Mouse (Mus musculus): ENCODE results near the gene Olfr1250. TPM values are rescaled to one million over a fixed set of nuclear protein-coding genes. Genes with fewer than 3 reads are reported as not detected.
"Not testable (repeated sequence)": the region's sequence is repeated elsewhere in the genome, so short reads cannot be mapped to it uniquely, and the experiment has no call there.

Olfr1250 gene
- polyA plus RNA-seq (2015; fragmentation: Nextera tagmentation; extraction: Ambion mirVana) = not detected in 2 replicates

DNA sequence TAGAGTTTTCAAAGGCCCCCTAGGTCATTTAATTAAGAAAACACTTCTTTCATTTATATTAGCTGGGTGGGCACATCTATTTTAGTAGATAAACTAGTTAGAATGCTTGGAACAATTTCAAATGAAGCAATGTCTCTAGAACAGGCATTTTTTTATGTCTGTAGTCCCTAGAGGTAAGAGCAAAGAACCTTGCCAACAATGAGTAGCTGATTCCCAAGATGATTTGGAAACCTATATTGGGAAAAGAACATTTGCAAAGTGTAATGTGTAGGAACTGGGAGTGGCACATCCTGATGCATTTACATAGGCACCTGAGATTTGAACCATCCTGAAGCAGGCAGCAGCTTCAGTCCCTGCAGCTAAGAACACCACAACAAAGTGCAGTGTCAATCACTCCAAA lies at the start of gene Olfr1250:
Gene Olfr1250 (minus strand): TSS at position 101 of the 400 bp plus-strand sequence.
- no peak within 1 kb of the TSS for H3K9ac ChIP-seq
- H3K9me3 ChIP-seq = no peaks in the 10 kb centered on the region
- no peak within 1 kb of the TSS for H3K4me2 ChIP-seq
- no peaks in the 10 kb centered on the region for H3K27me3 ChIP-seq
- no peak for ATAC-seq (ENCODE audit: low read depth)
- H3K36me3 ChIP-seq = no peaks in the 10 kb centered on the region
- no peak within 1 kb of the TSS for H3K4me3 ChIP-seq
- no peaks in the 10 kb centered on the region for H3K4me1 ChIP-seq (replicated peaks)
- H3K27ac ChIP-seq (replicated peaks) = no peak within 1 kb of the TSS

DNA sequence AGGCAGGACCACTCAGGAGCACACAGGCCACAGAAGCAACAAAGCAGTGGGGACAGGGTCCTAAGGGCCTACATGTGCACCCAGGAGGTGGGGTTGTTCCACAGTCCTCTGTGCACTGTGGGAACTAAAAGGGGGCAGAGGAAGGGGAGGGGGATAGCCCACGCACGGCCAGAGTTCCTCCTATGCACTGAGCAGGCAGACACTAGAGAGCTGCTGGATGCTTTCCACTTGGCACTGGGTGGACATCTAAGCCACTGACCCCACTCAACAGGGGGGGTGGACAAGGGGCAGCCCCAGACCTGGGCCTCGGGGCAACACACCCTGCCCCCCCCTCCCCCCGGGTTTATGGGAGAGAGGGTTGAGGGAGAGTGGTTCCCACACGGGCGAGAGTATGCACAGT lies 30.7 kb upstream of the Olfr1250 start:
- Histone ChIP-seq H3K36me3 (no peaks in the 10 kb centered on the region), H3K9ac (no peak overlapping the region), H3K27ac (replicated peaks) (no peak overlapping the region), H3K27me3 (no peaks in the 10 kb centered on the region), H3K4me1 (replicated peaks) (no peaks in the 10 kb centered on the region), H3K4me2 (no peak overlapping the region), H3K9me3 (no peaks in the 10 kb centered on the region), H3K4me3 (no peak overlapping the region)
- WGBS = 85% methylated on average over 6 of the region's 6 CpGs
- ATAC-seq (ENCODE audit: low read depth) = no peak

DNA sequence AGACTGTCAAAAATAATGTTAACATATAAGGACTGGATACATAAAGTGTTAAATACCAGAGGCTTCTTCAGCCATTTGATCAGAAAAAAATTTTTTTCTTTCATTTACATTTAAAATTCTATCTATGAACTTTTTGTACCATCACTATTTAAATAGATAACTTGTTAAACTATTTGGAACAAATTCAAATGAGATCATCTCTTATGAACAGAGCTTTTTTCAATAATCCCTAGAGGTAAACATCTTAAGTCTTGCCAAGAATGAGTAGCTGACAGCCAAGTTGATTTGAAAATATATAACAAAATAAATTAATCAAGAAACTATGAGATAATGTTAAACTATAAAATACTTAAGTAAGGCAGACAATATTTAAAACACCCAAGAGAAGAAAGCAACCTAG lies 10.6 kb upstream of the Olfr1250 start, which contains the start of gene Olfr1251:
Gene Olfr1251 (minus strand): TSS at position 101 of the 400 bp plus-strand sequence.
- H3K4me1 ChIP-seq (replicated peaks) = no peaks in the 10 kb centered on the region
- no peaks in the 10 kb centered on the region for H3K9me3 ChIP-seq
- no peak within 1 kb of the TSS for H3K27ac ChIP-seq (replicated peaks)
- no peaks in the 10 kb centered on the region for H3K36me3 ChIP-seq
- no peak within 1 kb of the TSS for H3K4me3 ChIP-seq
- ATAC-seq (ENCODE audit: low read depth) = no peak
- H3K27me3 ChIP-seq = no peaks in the 10 kb centered on the region
- no peak within 1 kb of the TSS for H3K9ac ChIP-seq
- no peak within 1 kb of the TSS for H3K4me2 ChIP-seq

DNA sequence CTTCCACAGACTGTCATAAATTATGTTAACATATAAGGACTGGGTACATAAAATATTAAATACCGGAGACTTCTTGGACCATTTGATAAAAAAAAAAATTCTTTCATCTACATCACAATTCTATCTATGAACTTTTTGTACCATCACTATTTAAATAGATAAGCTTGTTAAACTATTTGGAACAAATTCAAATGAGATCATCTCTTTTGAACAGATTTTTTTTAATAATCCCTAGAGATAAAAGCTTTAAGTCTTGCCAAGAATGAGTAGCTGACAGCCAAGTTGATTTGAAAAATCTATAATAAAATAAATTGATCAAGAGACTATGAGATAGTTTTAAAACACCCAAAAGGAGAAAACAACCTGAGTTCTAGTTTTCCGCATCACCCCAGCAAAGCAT lies 26.4 kb downstream of the Olfr1250 start, which contains the start of gene Olfr1249:
Gene Olfr1249 (minus strand): TSS at position 101 of the 400 bp plus-strand sequence.
- no peaks in the 10 kb centered on the region for H3K36me3 ChIP-seq
- H3K27ac ChIP-seq (replicated peaks) = no peak within 1 kb of the TSS
- no peaks in the 10 kb centered on the region for H3K27me3 ChIP-seq
- no peak within 1 kb of the TSS for H3K9ac ChIP-seq
- H3K4me3 ChIP-seq = no peak within 1 kb of the TSS
- no peaks in the 10 kb centered on the region for H3K4me1 ChIP-seq (replicated peaks)
- H3K4me2 ChIP-seq = no peak within 1 kb of the TSS
- no peak for ATAC-seq (ENCODE audit: low read depth)
- H3K9me3 ChIP-seq = no peaks in the 10 kb centered on the region
- 90% methylated on average over 2 of the region's 2 CpGs for WGBS

DNA sequence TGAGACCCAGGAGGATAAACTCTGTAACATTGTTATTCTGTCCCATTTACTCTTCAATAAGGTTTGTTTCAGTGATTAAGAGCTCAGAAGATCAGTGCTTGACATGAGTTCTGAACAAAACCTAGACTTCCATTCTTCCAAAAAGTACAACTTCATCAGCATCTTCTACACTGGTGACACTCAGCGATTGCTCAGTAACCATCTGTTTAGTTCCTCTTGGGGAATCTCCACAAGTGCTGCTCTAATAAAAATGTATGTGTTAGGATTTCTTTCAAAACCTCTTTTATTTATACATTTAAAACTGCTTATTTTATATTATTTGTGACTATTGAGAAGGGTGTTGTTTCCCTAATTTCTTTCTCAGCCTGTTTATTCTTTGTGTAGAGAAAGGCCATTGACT lies 43.1 kb downstream of the Olfr1250 start, which contains the start of gene Olfr1248:
Gene Olfr1248 (minus strand): TSS at position 101 of the 400 bp plus-strand sequence.
- WGBS = 100% methylated on average over 1 of the region's 1 CpGs
- not testable (repeated sequence) for H3K36me3 ChIP-seq; H3K4me2 ChIP-seq; H3K9me3 ChIP-seq; H3K4me1 ChIP-seq (replicated peaks); H3K27me3 ChIP-seq; H3K9ac ChIP-seq; ATAC-seq (ENCODE audit: low read depth); H3K27ac ChIP-seq (replicated peaks); H3K4me3 ChIP-seq

DNA sequence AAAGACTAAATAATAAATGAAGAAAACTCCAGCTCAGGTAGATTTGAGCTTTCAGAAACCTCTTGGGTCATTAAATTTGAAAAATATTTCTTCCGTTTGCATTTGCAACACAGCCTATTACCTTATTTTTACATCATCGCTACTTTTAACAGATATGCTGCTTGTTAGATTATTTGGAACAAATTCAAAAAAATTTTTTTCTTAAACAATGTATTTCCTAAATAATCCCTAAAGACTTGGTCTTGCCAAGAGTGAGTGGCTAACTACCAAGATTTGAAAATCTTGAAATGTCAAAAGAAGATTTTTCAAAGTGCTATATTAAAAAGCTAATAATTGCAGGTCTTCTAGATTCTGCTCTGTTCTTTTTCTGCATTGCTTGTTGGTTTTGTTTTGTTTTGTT lies 47.2 kb downstream of the Olfr1250 start, which contains the start of gene Olfr1247:
Gene Olfr1247 (minus strand): TSS at position 101 of the 400 bp plus-strand sequence.
- H3K9ac ChIP-seq = no peak within 1 kb of the TSS
- 93% methylated on average over 2 of the region's 2 CpGs for WGBS
- H3K4me1 ChIP-seq (replicated peaks) = no peaks in the 10 kb centered on the region

More for the DNA sequence above, 47.2 kb downstream of the Olfr1250 start, which contains the start of gene Olfr1247:
- Histone ChIP-seq H3K36me3 (no peaks in the 10 kb centered on the region), H3K4me2 (no peak within 1 kb of the TSS), H3K4me3 (no peak within 1 kb of the TSS), H3K9me3 (no peaks in the 10 kb centered on the region), H3K27ac (replicated peaks) (no peak within 1 kb of the TSS), H3K27me3 (no peaks in the 10 kb centered on the region)
- ATAC-seq (ENCODE audit: low read depth) = no peak

Other genes starting within 250 kb of the Olfr1250 start
- gene Olfr1239, start 241.1 kb downstream of the Olfr1250 start, polyA plus RNA-seq (2015; fragmentation: Nextera tagmentation; extraction: Ambion mirVana) = not detected in 2 replicates
- not detected in 2 replicates for gene Olfr1240, start 218.5 kb downstream of the Olfr1250 start, polyA plus RNA-seq (2015; fragmentation: Nextera tagmentation; extraction: Ambion mirVana)
- gene Olfr1241, start 174.3 kb downstream of the Olfr1250 start, polyA plus RNA-seq (2015; fragmentation: Nextera tagmentation; extraction: Ambion mirVana) = not detected in 2 replicates
- not detected in 2 replicates for gene Olfr1242, start 163.1 kb downstream of the Olfr1250 start, polyA plus RNA-seq (2015; fragmentation: Nextera tagmentation; extraction: Ambion mirVana)
- not detected in 2 replicates for gene Olfr1243, start 130.0 kb downstream of the Olfr1250 start, polyA plus RNA-seq (2015; fragmentation: Nextera tagmentation; extraction: Ambion mirVana)
- not detected in 2 replicates for gene Olfr1245, start 83.0 kb downstream of the Olfr1250 start, polyA plus RNA-seq (2015; fragmentation: Nextera tagmentation; extraction: Ambion mirVana)
- not detected in 2 replicates for gene Olfr1246, start 68.3 kb downstream of the Olfr1250 start, polyA plus RNA-seq (2015; fragmentation: Nextera tagmentation; extraction: Ambion mirVana)
- gene Olfr1247, start 47.3 kb downstream of the Olfr1250 start, polyA plus RNA-seq (2015; fragmentation: Nextera tagmentation; extraction: Ambion mirVana) = not detected in 2 replicates
- not detected in 2 replicates for gene Olfr1248, start 43.2 kb downstream of the Olfr1250 start, polyA plus RNA-seq (2015; fragmentation: Nextera tagmentation; extraction: Ambion mirVana)
- not detected in 2 replicates for gene Olfr1249, start 26.5 kb downstream of the Olfr1250 start, polyA plus RNA-seq (2015; fragmentation: Nextera tagmentation; extraction: Ambion mirVana)
- not detected in 2 replicates for gene Olfr1251, start 10.5 kb upstream of the Olfr1250 start, polyA plus RNA-seq (2015; fragmentation: Nextera tagmentation; extraction: Ambion mirVana)
- not detected in 2 replicates for gene Olfr1252, start 63.5 kb upstream of the Olfr1250 start, polyA plus RNA-seq (2015; fragmentation: Nextera tagmentation; extraction: Ambion mirVana)
- gene Olfr1253, start 95.6 kb upstream of the Olfr1250 start, polyA plus RNA-seq (2015; fragmentation: Nextera tagmentation; extraction: Ambion mirVana) = not detected in 2 replicates
- gene Olfr1254, start 132.2 kb upstream of the Olfr1250 start, polyA plus RNA-seq (2015; fragmentation: Nextera tagmentation; extraction: Ambion mirVana) = not detected in 2 replicates
- not detected in 2 replicates for gene Olfr1255, start 150.6 kb upstream of the Olfr1250 start, polyA plus RNA-seq (2015; fragmentation: Nextera tagmentation; extraction: Ambion mirVana)
- not detected in 2 replicates for gene Olfr1256, start 180.1 kb upstream of the Olfr1250 start, polyA plus RNA-seq (2015; fragmentation: Nextera tagmentation; extraction: Ambion mirVana)
- not detected in 2 replicates for gene Olfr48, start 186.7 kb upstream of the Olfr1250 start, polyA plus RNA-seq (2015; fragmentation: Nextera tagmentation; extraction: Ambion mirVana)
- gene Olfr1257, start 217.0 kb upstream of the Olfr1250 start, polyA plus RNA-seq (2015; fragmentation: Nextera tagmentation; extraction: Ambion mirVana) = not detected in 2 replicates